Mouse (Mus musculus): Measurements from ENCODE around the gene Hipk3.

The Hipk3 gene

GRCm38 (mm10) chr2:104412496-104412895 is 81.8 kb downstream of the Hipk3 start:
- no peak for DNase-seq (ENCODE audit: low spot score in 2 of 2)

GRCm38 (mm10) chr2:104411806-104412205 is 82.4 kb downstream of the Hipk3 start:
- DNase-seq (ENCODE audit: low spot score in 2 of 2): no peak

DNA sequence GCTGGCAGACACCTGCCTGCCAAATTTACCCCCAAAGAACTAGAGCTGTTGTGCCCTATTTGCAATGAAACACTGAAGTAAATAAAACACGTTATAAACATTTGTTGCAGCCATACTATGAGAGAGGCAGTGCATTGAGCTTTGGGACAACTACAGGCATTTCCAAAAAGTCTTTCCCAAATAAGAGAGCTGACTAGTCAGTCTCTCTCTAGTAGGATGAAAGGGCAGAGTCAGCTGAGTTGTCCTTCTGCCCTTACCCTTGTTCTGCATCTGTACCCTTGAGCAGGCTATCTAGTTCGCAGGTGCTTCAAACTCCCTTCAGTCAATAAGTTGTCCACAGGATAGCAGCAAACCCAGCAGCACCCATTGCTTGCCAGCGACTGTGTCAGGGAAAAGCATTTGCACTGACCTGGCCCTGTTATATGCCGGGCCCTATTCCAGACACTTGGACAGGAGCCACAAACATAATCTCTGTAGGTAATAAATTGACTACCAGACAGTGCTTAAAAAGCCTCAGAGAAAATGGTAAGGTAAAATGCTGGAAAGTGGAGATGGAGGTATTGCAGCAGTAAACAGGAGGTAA is 83.2 kb downstream of the Hipk3 start, which contains the start of gene D430041D05Rik:
TSS of gene D430041D05Rik (minus strand) at position 51 of the 583 bp plus-strand sequence.
- no peak for DNase-seq (ENCODE audit: low spot score in 2 of 2)

DNA sequence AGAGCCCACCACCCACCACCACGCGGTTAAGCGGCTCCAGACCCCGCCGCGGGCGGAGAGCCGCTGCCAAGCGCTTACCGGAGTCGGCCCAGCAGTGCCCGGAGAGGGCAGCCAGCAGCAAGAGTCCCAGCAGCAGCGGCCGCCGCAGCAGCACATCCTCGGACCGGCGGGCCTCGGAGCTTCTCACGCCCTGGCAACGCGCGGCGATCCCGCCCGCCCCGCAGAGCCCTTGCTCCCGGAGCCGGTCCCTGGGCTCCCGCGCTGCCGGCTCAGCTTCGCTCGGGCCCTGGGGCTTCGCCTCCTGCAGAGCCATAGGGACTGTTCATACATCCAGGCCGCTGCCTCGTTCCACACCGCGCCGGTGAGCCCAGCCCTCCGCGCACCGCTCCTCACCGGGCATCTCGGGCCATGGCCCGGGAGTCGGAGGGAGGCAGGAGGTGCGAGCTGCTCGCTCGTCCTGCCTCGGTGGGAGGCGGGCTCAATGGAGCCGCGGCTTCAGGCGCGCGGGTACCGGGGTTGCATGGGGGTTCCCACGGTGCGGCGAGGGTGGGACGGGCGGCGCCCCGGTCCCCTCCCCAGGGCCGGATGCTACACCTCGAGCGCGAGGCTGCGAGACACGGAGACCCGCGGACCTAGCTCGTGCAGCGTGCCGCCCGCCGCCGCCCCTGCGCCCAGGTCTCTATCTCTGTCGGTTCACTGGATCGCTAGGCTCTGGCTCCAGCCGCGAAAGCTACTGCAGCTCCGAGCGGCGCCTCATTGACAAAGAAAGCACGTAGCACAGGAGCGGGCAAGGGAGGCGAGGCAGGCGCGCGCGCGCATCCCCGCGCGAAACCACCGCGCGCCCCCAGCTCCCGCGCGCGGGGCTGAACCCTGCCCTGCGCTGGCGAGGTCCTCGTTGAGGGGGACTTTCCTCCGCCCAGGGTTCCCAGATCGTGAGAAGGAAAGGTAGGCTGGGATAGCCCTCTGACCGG is 84.1 kb downstream of the Hipk3 start:
- DNase-seq (ENCODE audit: low spot score in 2 of 2): peak; percentile 47

- DNase-seq (ENCODE audit: low spot score in 2 of 2): no peak
Observed at GRCm38 (mm10) chr2:104408351-104408750, 85.9 kb downstream of the Hipk3 start.

GRCm38 (mm10) chr2:104407913-104408312 is 86.3 kb downstream of the Hipk3 start:
- DNase-seq (ENCODE audit: low spot score in 2 of 2): no peak

DNA sequence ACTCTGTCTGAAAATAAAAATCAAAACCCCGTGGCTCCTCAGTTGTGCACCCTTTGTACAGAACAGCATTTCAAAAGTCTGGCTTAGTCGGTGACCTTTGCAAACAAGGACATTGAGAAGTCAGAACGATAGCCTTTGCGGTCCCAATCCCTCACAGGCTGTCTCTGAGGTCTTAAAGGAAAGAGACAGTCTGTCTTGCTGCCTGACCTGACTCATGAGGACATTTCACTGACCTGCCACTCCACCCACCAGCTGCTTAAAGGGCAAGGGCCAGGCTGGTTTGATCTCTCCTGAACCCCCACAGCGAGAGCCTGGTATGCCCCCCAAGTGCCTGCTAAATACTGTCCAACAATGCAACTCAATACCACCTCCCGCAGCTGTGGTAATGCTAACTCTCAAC is 90.2 kb downstream of the Hipk3 start:
- DNase-seq (ENCODE audit: low spot score in 2 of 2): no peak

DNA sequence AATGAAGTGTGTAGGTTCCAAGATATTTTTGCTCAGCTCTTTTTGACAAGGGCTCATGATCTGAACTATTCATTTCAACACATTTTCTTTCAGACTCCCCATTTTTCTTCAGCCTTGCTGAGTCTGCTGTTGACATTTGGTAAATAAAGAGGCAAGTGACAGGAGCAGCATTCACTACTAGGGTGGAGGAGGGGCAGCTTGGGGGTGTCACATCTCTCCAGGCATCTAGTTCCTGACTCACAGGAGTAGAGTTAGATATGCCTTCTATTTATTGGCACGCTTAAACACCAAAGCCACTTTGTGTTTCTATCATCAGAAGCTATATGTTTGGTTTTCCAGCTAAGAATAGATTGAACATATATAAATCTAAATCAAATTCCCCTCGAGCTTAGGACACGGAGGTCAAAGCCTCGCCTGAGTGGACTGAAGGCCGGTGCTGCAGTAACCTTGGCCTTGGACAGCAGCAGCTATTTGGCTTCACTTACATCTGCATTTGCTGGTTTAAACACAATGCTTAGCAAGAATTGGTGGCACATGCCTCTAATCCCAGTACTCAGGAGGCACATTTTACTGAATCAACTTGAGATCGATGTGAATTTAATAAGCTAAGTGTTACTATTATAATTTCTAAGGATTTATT is 95.5 kb downstream of the Hipk3 start:
- DNase-seq (ENCODE audit: low spot score in 2 of 2): no peak

DNA sequence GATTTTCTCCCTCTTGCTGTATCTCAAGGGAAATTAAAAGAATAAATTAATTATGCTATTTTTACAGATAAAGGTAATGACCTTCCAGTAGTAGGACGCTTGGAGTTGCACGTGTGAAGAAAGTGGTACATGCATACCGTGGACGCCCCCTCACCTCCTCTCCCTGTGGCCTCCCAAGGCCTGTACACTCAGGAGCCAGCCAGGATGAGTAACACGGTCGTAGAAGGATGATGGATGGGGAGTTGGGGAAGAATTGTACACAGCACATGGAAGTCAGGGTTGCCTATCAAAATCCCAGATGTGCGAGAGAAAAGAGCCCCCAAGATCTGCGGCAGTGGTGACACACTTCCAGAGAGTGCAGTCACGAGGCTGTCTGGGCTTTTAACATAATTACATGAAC is 98.3 kb downstream of the Hipk3 start:
- DNase-seq (ENCODE audit: low spot score in 2 of 2): no peak

DNA sequence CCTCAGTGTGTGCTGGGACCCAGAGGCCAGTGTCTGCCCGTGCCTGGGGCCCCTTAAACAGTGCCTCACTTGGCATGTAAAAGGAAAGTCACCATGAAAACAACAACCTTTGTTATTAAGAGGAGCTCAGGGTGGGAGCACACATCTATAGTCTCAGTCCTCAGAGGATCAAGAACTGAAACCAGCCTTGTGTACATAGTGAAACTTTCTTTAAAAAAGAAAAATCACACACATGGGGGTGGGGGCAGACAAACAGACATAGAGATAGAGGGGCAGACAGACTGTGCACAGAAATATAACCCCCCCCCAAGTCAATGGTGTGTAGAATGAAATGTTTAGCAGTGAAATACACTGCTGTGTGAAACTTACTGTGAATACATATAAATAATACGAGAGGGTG is 99.5 kb downstream of the Hipk3 start:
- DNase-seq (ENCODE audit: low spot score in 2 of 2): no peak

DNA sequence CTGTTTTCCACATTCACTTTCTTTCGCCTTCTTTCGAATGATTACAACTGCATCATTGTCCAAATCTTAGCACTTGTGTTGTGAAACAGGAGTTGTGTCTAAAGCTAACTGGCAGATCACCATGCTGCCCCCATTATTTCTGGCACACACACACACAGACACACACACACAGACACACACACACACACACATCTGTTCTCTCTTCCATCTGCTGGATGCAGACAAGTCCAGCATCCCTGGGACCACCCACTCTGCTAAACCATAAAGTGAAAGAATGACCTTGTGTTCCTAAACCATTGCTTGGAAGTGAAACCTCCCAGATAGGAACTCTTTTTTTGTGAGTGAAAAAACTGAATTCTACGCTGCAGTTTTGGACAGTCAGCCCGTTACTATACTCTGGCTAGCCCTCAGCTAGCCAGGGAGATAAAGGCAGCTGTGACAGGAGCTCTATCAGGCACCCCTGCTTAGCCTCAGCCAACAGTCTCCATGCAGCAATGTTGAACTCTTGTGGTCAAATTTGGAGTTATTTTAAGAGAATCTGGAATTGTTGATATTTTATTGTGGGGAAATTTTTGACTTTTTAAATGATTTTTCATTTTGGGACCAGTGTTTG is 101.4 kb downstream of the Hipk3 start:
- DNase-seq (ENCODE audit: low spot score in 2 of 2): no peak

DNA sequence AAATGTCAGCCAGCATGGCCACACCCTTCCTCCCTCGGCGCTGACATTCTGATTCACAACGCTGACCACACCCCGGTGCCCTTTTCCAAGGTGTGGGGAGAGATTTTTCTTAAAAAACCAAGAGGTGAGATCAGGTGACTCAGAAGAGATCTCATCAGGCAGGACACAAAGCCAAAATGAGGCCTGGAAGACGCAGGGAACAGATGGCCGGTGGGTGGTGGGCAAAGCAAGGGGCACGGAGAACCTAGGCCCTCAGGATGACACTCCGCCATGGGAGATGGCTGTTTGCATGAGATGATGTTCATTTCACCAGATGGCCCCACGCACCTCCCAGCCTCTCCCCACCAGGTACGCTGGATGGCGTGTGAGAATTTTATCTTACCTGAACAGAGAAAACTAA is 105.0 kb downstream of the Hipk3 start:
- no peak for DNase-seq (ENCODE audit: low spot score in 2 of 2)

DNA sequence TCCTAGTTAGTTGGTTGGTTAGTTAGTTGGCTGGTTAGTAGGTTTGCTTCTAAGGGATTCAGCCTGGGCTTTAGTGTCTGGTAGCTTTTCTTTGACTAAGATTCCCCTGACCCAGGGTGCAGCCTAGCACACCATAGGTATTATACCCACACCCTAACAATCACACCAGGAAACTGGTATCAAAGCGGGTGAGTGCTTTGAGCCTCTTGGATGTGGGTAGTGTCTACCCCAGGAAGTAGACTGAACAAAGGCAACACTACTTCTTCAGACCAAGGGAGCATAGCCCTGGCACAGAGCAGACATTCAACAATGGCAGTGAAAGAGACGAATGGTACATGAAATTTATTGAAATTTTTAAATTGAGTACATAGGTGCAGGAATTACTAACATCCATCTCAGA is 108.3 kb downstream of the Hipk3 start:
- no peak for DNase-seq (ENCODE audit: low spot score in 2 of 2)

DNA sequence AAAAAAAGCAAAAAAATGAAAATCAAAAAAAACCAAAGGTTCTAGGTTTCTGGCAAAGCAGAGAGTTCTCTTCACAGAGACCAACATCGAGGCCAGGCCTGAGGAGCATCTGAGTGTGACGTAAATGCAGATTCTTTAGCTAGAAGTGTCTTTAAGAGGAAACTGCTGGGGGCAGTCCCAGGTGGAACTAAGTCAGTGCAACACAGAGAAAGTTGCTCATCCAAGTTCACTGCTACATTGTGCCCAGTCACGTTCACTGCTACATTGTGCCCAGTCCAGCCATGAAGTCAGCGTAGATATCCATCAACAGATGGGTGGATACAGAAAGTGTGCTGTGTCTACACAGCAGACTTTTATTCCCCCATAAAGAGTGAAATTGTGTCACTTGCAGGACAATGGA is 110.7 kb downstream of the Hipk3 start:
- no peak for DNase-seq (ENCODE audit: low spot score in 2 of 2)

DNA sequence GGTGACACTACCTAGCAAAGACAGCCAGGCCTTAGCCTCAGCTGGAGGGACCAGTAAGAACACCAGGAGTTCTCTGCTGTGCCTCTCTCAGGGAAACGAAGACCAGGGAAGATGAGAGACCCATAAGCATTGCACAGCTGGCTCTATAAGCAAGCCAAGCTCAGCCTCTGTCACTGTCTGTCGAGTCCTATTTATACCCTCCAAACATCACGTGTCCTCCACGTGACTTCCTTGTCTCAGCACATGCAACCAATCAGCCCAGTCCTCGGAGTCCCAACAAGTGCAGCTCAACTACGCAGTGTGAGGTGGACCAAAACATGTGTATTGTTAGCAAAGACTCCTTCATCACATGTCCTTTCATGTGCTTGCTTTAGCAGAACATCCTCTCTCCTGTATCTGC is 111.4 kb downstream of the Hipk3 start:
- DNase-seq (ENCODE audit: low spot score in 2 of 2): no peak

GRCm38 (mm10) chr2:104379304-104379703 is 114.9 kb downstream of the Hipk3 start:
- DNase-seq (ENCODE audit: low spot score in 2 of 2): no peak

GRCm38 (mm10) chr2:104378791-104379190 is 115.5 kb downstream of the Hipk3 start:
- DNase-seq (ENCODE audit: low spot score in 2 of 2): no peak

DNA sequence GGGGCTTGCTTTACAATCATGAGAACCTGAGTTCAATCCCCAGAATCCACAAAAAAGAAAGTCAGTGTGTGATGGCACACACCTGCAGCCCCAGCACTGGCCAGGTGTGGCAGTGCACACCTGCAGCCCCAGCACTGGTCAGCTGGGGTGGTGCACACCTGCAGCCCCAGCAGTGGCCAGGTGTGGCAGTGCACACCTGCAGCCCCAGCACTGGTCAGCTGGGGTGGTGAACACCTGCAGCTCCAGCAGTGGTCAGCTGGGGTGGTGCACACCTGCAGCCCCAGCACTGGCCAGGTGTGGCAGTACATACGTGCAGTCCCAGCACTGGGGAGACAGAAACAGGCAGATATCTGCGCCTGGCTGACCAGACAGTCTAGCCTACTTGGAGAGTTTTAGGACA is 116.3 kb downstream of the Hipk3 start:
- no peak for DNase-seq (ENCODE audit: low spot score in 2 of 2)

Data from frontal cortex, postnatal 25 days (tissue).